Mouse (Mus musculus): ENCODE data around the gene Rtkn. TPM values are rescaled to one million over a fixed set of nuclear protein-coding genes. Genes with fewer than 3 reads are reported as not detected.

Gene Rtkn
- polyA plus RNA-seq (2015; fragmentation: Nextera tagmentation; extraction: Ambion mirVana), result 16.9 and 27.2 TPM in 2 replicates

GRCm38 (mm10) chr6:83134951-83135513 is at the start of gene Rtkn:
Gene Rtkn (plus strand): TSS chr6:83135463.

GRCm38 (mm10) chr6:83086121-83087035 is 48.9 kb upstream of the Rtkn start, which contains the start of gene Lbx2:
Gene Lbx2 (plus strand): TSS chr6:83086367.

GRCm38 (mm10) chr6:83101316-83101687 is 34.0 kb upstream of the Rtkn start, which contains the start of the genes Ccdc142 and Gm42688:
Gene Ccdc142 (plus strand): TSS chr6:83101601.
Gene Gm42688 (plus strand): TSS chr6:83101617.

GRCm38 (mm10) chr6:83108762-83109668 is 26.2 kb upstream of the Rtkn start, which contains the start of gene Mrpl53:
Gene Mrpl53 (plus strand): TSS chr6:83109040.

GRCm38 (mm10) chr6:83115011-83115671 is 20.1 kb upstream of the Rtkn start, which contains the start of gene Mogs:
Gene Mogs (plus strand): TSS chr6:83115496.

GRCm38 (mm10) chr6:83120930-83121862 is 14.1 kb upstream of the Rtkn start, which contains the start of gene Wbp1:
Gene Wbp1 (minus strand): TSS chr6:83121559.

GRCm38 (mm10) chr6:83125331-83125730 is 9.9 kb upstream of the Rtkn start, which contains the start of gene Ino80b:
Gene Ino80b (minus strand): TSS chr6:83125431.

GRCm38 (mm10) chr6:83156259-83156684 is 21.0 kb downstream of the Rtkn start, which contains the start of the genes Wdr54 and 1700003E16Rik:
Gene Wdr54 (minus strand): TSS chr6:83156397.
Gene 1700003E16Rik (plus strand): TSS chr6:83156404.

GRCm38 (mm10) chr6:83165607-83166242 is 30.5 kb downstream of the Rtkn start, which contains the start of gene Dctn1:
Gene Dctn1 (plus strand): TSS chr6:83165920.

Small RNA genes within 50 kb of the gene (microRNA-seq; reads per million reads assigned to microRNA genes)
- gene Mir3470a (ENCODE audit: borderline replicate concordance, insufficient number of aligned reads), result not detected

Other genes starting within 250 kb of the Rtkn start
- 1.8 and 6.6 TPM in 2 replicates for gene Sema4f, start 195.7 kb upstream of the Rtkn start, polyA plus RNA-seq (2015; fragmentation: Nextera tagmentation; extraction: Ambion mirVana)
- gene M1ap, start 188.6 kb upstream of the Rtkn start, polyA plus RNA-seq (2015; fragmentation: Nextera tagmentation; extraction: Ambion mirVana), result 0.95 and 1.8 TPM in 2 replicates
- 10.4 and 13.8 TPM in 2 replicates for gene Dok1, start 102.0 kb upstream of the Rtkn start, polyA plus RNA-seq (2015; fragmentation: Nextera tagmentation; extraction: Ambion mirVana)
- gene Loxl3, start 101.3 kb upstream of the Rtkn start, polyA plus RNA-seq (2015; fragmentation: Nextera tagmentation; extraction: Ambion mirVana), result 8.0 and 10.3 TPM in 2 replicates
- gene Aup1, start 80.9 kb upstream of the Rtkn start, polyA plus RNA-seq (2015; fragmentation: Nextera tagmentation; extraction: Ambion mirVana), result 125 and 198 TPM in 2 replicates
- 72.7 and 85.4 TPM in 2 replicates for gene Htra2, start 80.2 kb upstream of the Rtkn start, polyA plus RNA-seq (2015; fragmentation: Nextera tagmentation; extraction: Ambion mirVana)
- gene Dqx1, start 77.6 kb upstream of the Rtkn start, polyA plus RNA-seq (2015; fragmentation: Nextera tagmentation; extraction: Ambion mirVana), result 2.2 and 2.9 TPM in 2 replicates
- gene Tlx2, start 65.2 kb upstream of the Rtkn start, polyA plus RNA-seq (2015; fragmentation: Nextera tagmentation; extraction: Ambion mirVana), result 47.4 and 57.0 TPM in 2 replicates
- gene Pcgf1, start 57.6 kb upstream of the Rtkn start, polyA plus RNA-seq (2015; fragmentation: Nextera tagmentation; extraction: Ambion mirVana), result 77.1 and 86.5 TPM in 2 replicates
- gene Lbx2, start 49.1 kb upstream of the Rtkn start, polyA plus RNA-seq (2015; fragmentation: Nextera tagmentation; extraction: Ambion mirVana), result 32.9 and 50.3 TPM in 2 replicates
- 1.6 and 5.7 TPM in 2 replicates for gene Ccdc142, start 33.9 kb upstream of the Rtkn start, polyA plus RNA-seq (2015; fragmentation: Nextera tagmentation; extraction: Ambion mirVana)
- 2.5 and 5.4 TPM in 2 replicates for gene Gm42688, start 33.8 kb upstream of the Rtkn start, polyA plus RNA-seq (2015; fragmentation: Nextera tagmentation; extraction: Ambion mirVana)
- gene Mrpl53, start 26.4 kb upstream of the Rtkn start, polyA plus RNA-seq (2015; fragmentation: Nextera tagmentation; extraction: Ambion mirVana), result 177 and 257 TPM in 2 replicates
- gene Mogs, start 20.0 kb upstream of the Rtkn start, polyA plus RNA-seq (2015; fragmentation: Nextera tagmentation; extraction: Ambion mirVana), result 25.9 and 42.3 TPM in 2 replicates
- gene Wbp1, start 13.9 kb upstream of the Rtkn start, polyA plus RNA-seq (2015; fragmentation: Nextera tagmentation; extraction: Ambion mirVana), result 78.7 and 93.8 TPM in 2 replicates
- gene Ino80b, start 10.0 kb upstream of the Rtkn start, polyA plus RNA-seq (2015; fragmentation: Nextera tagmentation; extraction: Ambion mirVana), result 13.7 and 17.2 TPM in 2 replicates
- 2.9 and 4.3 TPM in 2 replicates for gene Wdr54, start 20.9 kb downstream of the Rtkn start, polyA plus RNA-seq (2015; fragmentation: Nextera tagmentation; extraction: Ambion mirVana)
- 0.41 and 0.72 TPM in 2 replicates for gene 1700003E16Rik, start 20.9 kb downstream of the Rtkn start, polyA plus RNA-seq (2015; fragmentation: Nextera tagmentation; extraction: Ambion mirVana)
- 60.7 and 63.9 TPM in 2 replicates for gene Dctn1, start 30.5 kb downstream of the Rtkn start, polyA plus RNA-seq (2015; fragmentation: Nextera tagmentation; extraction: Ambion mirVana)
- 0.12 TPM in 1 of 2 replicates, not detected in the other for gene Slc4a5, start 84.4 kb downstream of the Rtkn start, polyA plus RNA-seq (2015; fragmentation: Nextera tagmentation; extraction: Ambion mirVana)
- gene Mthfd2, start 190.4 kb downstream of the Rtkn start, polyA plus RNA-seq (2015; fragmentation: Nextera tagmentation; extraction: Ambion mirVana), result 18.6 and 19.4 TPM in 2 replicates
- 33.9 and 40.3 TPM in 2 replicates for gene Mob1a, start 190.6 kb downstream of the Rtkn start, polyA plus RNA-seq (2015; fragmentation: Nextera tagmentation; extraction: Ambion mirVana)
- gene Bola3, start 213.7 kb downstream of the Rtkn start, polyA plus RNA-seq (2015; fragmentation: Nextera tagmentation; extraction: Ambion mirVana), result 308 and 352 TPM in 2 replicates